Mouse (Mus musculus): ENCODE results near the gene Kirrel.

Gene Kirrel

DNA sequence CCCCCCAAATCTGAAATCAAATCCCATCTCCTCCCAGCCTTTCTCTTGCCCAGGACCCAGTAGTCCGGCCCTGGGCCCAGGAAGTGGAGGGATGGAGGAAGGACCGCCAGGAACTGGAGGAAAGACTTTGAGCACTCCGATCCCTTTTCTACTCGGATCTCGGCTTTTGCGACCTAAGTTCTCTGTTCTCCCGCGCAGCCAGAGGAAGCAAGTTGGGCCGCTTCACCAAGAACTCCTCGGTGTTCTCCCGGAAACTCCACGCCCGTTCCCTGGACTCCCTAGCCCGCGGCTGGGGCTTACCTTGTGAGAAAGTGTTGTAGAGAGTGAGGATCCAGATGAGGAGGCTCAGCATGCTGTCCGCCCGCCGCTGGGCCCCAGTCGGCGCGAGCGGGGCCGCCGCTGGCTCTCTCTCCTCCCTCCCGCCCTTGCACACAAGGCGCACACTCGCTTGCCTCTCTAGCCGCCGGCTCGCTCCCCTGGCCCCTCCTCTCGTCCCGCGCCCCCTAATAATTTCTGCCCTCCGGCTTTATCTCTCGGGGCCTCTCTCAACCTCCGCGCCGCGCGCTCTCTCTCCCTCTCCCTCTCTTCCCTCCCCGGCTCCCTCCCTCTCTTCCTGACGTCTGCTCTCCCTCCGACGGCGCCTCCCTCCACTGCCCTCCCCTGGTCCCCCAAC, at the start of gene Kirrel:
TSS of gene Kirrel (minus strand) at position 652 of the 673 bp plus-strand sequence.
- no peak for DNase-seq (ENCODE audit: low read depth, low spot score)

DNA sequence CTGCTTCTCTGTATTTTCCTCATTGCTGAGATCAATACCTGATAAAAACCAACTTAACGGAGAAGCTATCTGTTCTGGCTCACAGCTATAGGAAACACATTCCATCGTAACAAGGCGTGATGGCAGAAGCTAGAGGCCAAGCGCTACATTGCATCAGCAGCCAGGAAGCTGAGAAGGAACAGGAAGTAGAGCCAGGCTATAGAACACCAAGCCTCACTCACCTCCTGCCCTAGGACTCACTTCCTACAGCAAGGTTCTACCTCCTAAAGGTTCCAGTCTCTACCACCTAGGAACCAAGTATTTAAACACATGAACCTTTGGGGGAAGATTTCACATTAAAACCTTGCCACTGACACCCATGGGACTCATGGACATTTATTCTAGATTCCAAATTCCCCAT, 49.1 kb upstream of the Kirrel start:
- no peak for DNase-seq (ENCODE audit: low read depth, low spot score)

DNA sequence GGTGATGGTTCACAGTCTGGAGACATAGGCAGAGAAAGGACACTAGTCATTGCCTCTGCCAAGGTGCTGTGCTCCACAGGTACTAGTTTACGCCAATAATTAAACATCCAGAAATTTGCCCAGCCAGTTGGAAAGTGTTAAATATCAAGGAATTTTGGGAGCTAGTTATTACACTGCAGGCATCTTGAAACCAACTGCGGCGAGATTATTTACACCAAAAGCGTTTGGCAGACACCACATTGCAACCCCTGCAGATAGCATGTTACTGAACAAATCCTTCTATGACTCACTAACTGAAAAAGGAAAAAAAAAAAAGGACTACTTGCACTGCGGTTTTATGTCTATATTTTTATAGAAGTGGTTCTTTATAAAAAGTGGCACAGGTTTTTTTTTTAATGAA, 47.8 kb upstream of the Kirrel start:
- no peak for DNase-seq (ENCODE audit: low read depth, low spot score)

DNA sequence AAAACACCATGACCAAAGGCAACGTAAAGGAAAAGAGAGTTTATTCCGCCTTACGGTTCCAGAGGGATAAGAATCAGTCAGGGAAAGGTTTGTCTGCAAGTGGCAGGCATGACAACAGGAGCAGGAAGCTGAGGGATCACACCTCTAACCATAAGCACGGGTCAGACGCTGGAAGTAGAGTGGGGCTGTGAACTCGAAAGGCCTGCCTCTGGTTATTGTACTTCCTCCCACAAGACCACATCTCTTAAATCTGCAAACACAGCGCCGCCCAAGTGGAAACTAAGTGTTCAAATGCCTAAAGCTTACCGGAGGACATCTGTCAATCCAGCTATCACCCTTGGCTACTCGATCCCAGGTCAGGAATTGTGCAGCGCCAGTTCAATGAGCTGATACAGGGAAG, 40.6 kb upstream of the Kirrel start:
- no peak for DNase-seq (ENCODE audit: low read depth, low spot score)

DNA sequence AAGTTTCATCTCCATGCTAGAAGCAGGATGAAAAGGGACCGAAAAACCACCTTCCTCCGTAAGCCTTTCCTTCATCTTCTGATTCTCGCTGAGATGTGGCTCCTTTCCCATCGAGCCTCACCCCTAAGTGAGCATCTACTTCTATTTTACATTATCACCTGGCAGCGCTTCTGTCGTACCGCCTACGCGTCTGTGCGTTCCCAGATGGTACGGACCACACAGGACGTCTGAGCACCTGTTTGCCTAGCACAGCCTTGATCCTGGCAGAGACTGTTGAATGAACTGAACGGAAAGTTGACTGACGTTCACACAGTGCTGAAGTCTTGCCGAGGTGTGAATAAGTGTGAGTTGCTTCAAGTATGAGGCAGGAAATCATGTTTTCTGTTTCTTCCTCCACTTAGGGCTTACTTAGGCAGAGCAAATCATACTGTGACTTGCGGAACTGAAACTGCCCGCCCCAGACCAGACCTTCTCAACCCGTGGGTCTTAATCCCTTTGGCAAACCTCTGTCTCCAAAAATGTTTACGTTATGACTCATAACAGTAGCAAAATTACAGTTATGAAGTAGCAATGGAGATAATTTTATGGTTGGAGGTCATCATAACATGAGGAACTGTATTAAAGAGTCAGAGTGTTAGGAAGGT, 39.8 kb upstream of the Kirrel start:
- peak; percentile 24 for DNase-seq (ENCODE audit: low read depth, low spot score)

DNA sequence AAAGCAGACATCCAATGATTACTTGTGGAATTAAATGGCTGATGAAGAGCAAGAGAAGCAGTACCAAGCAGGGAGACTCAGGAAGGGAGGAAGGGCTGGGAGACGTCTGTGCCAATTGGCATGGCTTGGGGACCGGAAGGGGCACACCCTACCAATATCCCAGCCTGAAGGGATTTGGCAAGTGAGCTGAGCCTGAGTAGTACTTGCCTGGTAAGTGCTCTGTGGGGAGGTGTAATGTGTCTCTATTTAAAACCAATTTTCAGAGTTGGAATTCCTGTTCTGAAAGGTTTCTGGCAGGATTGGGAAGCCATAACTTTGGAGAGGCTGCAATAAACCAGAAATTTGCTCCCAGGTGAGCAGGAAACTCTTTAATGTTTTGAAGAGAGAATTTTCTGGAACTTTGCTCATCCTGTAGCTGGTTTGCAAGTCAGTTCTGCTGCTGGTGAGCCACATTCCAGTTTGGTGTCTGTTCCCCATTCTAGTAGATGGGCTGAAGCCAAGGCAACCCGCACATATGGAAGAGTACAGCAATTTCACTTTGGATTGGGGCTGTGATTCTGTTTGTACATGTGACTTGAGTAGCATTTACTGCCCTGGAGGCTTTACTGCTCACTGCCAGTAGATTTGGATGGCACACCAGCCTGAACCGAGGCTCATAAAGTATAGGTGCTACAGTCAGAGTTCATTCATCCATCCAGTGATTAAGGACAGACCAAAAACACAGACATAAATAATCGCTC, 32.0 kb upstream of the Kirrel start:
- no peak for DNase-seq (ENCODE audit: low read depth, low spot score)

DNA sequence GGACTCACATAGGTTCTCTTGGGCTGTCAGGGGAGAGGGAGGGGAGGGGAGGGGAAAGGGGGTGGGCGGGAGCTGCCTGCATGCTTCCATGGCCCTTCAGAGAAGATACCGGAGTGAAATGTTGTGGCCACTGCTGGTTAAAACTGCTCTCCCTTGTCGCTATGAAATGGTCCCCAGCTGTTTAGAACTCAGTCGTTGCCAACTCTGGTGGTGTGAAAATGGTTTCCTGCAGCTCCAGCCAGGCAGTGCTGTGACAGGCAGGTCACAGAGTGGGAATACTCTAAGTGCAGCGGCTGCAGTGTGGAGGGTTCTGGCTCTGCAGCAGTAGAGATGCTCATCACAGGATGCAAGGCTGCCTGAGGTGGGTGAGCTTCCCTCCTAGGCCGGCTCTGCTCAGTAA, 22.1 kb upstream of the Kirrel start:
- DNase-seq (ENCODE audit: low read depth, low spot score) = no peak

DNA sequence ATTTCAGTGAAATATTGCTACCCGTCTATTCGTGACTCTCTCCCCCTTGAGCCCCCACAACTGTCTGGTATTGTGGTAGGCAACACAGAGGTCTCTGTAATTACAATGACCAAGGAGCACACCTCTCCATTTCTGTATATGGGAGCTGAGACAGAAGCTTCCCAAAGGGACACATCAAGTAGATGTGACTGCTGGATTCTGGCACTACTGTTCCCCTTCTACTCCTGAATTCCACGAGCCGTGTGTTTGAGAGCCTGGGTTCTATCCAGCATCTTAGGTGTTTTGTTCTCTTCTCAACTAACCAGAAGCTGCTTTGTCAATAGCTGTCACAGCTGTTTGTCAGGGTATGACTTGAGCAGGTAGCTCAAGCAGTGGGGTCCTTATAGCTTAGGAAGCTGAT, 20.5 kb upstream of the Kirrel start:
- DNase-seq (ENCODE audit: low read depth, low spot score) = no peak

DNA sequence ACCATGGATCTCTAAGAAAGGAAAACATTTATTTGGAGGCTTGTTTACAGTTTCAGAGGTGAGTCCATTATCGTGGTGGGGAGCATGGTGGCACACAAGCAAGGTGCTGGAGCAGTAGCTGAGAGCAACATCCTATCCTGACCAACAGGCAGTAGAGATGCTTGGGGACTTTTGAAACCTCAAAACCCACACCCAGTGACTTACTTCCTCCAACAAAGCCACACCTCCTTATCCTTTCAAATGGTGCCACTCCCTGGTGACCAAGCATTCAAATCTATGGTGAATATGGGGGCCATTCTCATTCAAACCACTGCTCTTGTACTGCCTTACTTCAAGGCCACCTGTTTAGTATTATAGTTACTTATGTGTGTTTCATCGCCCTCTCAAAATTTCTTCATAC, 20.0 kb upstream of the Kirrel start:
- no peak for DNase-seq (ENCODE audit: low read depth, low spot score)

DNA sequence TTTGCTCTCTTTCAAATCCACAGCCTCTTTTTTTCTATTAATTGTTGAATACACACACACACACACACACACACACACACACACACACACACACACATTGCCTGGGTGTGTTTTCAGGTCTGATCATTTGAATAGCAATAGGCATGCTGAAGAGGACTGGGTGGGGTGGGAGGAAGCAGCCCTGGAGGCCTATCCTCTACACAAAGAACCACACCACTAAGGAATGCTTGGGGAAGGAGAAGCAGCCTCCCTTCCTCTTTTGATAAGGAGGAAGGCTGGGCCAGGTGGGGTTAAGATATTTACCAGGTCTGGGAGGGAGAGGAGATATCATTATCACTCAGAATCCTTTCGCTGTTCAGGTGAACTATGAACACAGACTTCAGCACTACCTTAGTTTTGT, 19.2 kb upstream of the Kirrel start:
- no peak for DNase-seq (ENCODE audit: low read depth, low spot score)

DNA sequence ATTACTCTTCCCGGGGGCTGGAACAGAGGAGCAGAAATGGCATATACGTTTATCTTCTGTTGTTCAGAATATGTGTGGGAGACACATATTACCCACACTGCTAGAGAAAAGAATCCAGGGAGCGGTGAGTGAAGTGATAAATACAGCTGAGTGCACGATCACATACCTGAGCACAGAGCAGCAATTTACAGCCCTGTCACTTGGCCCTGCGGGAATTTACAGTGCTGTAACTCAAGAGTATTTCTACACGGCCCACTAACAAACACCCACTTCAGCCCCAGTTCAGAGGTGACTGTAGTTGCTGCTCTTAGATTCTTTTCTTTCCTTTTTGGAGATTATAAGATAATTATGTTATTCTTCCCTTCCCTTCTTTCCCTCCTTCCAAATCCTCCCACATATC, 18.8 kb upstream of the Kirrel start:
- DNase-seq (ENCODE audit: low read depth, low spot score) = no peak

DNA sequence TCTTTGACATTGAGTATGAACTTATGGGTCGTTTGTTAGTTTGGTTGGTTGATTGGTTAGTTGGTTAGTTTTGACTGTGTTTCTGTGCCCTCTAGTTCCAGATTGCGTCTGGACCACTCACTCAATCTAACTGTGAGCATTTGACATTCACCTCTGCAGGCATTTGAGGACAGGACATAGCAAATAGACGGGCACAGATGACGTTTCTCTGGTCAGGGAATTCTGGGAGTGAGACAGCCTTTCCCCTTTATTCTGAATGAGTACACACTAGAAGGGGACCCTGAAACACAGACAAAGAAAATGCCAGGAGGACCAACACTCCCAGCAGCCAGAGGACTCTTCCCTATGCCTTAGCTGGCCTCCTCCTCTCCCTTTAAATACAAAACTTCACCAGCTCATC, 2.1 kb upstream of the Kirrel start:
- no peak for DNase-seq (ENCODE audit: low read depth, low spot score)

DNA sequence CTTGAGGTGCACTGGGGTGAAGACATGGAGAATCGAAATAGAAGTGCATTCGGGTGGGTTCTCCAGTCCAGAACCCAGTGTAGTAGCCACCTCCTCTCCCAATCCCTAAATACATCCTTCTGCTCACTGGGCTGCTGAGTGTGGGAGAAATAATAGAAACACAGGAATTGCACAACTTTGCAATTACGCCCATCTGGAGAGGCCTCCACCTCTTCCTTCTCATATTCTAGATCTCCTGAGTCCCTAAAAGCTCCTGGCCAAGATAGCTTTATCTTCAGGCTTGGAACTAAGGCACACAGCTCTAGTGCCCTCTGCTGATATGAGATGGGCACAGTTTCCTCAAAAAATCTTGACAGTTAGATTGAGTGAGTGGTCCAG, 880 bp upstream of the Kirrel start:
- no peak for DNase-seq (ENCODE audit: low read depth, low spot score)

DNA sequence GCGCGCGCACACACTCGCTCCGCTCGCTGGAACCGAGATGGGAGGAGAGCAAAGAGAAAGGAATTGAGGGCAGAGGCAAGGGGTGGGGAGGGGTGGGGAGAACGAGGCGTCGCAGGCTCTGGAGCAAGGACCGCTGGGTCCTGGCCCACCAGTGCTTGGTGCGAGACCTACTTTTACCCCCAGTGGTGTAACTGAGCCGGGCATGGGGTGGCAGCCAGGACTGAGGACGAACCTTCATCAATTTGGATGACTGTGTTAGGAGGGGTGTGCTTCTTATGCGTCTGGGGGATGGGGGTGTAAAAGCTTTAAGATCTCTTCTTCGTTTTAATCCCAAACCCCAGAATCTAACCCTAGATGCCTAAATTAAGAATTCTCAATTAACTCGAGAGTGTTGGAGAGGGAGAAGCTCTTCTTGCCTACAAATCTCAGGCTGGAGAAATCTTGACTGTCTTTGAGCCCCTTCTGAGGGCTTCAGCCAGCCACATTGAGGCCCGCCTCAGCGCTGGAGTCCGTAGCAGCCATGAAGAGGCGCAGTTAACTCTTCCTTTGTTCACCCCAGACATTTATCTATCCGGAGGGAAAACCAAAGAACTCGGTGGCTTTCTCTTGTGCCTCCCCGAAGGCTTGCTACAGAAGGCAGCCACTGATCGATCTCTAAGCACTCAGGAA, 356 bp upstream of the Kirrel start:
- DNase-seq (ENCODE audit: low read depth, low spot score) = no peak

DNA sequence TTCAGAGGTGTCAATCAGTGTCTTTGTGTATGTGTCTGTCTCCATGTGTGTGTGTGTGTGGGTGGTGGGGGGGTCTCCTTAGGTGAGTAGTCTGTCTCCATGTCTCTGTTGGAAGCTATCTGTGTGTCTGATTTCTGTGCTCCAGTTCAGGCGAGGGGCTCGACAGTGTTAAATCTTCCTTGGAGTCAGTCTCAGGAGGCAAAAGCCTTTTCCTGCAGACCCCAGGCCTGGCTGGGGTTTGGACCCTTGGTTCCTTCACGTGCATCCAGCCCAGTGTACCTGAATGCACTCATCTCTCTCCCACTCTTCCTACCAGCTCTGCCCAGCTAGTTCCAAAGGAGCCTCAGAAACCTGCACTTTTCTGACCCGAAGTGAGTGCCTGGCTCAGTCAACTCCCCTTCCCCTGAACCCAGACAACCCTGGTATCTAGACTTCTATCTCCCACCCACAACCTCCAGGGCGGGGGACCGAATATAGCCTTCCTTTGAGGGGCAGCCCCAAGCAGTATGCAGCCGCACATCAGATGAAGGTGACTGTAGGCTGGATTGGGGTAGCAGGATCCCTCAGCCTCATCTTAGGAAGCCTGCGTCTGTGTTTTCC, 961 bp downstream of the Kirrel start:
- no peak for DNase-seq (ENCODE audit: low read depth, low spot score)

DNA sequence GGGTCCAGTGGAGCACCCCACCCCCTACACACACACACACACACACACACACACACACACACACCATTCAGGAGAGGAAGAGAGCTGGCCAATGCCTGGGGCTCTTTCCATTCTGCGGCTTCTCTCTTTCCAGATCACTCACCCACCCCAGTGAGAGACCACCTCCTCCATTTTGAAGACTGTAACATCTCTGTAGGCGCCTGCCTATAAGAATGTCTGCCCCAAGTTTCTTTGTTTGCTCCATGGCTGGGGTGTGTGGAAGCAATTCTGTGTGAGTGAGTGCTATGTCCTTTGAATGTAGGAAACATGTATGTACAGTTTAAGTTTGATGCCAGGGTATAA, 1.5 kb downstream of the Kirrel start:
- no peak for DNase-seq (ENCODE audit: low read depth, low spot score)

DNA sequence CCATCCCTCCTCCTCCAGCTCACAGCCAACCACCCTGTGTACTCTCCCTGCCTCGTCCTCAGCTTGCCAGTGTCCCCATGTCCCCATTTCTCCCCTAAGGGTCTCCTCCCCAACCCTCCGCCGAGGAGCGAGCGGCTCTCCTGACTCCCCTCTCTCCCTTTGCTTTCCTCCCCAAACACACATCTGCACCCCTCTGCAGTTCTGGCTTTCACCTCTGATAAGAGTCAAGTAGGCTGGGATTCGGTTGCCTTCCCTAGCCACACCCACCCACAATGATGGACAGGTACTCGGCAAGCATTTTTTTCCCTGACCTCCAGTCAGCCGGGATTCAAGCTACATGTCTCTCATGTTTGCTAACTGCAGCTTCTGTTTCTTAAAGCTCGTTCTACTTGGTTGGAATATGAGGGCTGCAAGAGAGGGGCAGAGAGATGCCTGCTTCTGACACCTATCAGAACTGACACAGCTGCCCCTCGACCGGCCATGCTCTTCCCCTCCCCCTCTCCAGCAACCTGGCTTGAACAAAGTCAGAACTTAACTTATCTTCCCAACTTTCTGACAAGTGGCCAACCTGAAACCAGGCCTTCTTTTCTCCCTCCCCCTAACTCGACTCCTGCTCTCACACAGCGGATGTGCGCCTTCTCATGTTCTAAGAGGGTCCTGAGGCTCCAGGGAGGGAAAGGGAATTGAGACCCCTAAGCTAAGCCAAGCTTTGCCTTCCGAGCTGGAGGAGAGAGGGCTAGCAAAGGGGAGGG, 2.0 kb downstream of the Kirrel start:
- no peak for DNase-seq (ENCODE audit: low read depth, low spot score)

DNA sequence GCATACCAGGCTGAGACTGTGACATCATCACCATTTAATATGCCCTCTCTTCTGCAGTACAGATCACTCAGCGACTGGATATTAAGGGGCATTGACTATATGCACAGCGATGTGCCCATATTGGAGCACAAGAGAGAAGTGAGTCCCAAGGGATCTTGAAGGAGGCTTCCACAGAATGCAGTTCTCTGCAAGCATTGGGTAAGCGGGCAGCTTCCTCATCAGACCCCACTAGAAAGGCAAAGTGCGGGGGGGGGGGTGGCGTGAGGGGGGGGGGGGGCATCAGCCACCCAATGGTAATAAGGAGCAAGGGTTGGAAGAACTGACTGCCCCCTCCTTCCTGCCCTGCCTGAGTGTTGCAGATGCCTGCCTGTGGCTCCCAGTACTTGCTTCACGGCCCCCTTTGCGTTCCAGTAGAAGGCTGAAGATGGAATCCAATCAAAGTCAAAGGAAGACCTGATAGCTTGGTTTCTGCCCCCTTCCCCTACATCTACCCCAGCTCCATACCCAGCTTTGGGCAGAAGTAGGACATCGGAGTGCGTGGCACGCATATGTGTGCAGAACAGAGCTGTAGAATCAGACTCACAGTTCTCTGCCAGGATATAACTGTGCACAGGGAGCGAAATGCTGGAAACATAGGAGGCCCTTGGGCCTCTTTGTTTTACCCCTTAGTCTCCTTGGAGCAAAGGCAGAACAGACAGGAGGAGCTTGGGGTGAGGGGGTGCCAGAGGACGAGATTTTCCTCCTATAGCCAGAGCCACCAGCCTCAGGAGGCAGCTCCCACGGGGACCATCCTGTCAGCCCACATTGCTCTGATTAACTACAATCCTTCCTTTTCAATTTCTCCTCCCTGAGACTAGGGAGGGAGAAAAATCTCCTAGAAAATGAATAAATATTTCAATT, 3.1 kb downstream of the Kirrel start:
- no peak for DNase-seq (ENCODE audit: low read depth, low spot score)

DNA sequence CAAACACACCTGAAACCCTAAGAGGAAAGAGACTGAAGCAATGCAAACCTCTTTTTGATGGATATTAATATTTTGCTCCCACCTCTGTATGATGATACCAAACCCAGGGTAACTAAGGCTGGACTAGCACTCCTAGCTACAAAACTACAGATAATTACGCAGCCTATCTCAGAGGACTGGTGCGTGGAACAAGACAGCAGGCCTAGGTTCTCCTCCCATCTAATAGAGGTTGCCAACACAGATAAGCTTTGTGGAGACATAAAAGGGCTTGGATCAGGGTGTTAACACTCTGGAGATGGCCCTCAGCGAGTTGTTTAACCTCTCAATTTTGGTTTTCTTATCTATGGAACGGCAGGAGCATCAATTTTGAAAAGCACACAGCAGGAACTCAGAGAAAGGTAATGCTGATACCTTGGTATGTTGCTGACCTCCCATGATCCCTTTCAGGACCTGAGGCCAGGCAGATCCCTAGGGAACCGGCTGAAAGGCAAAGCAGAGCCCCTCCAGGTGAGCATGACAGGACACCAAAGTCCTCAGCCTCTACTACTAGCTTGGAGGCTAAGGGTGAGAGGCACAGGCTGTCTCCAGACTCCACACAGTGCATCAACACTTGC, 5.0 kb downstream of the Kirrel start:
- DNase-seq (ENCODE audit: low read depth, low spot score) = no peak

DNA sequence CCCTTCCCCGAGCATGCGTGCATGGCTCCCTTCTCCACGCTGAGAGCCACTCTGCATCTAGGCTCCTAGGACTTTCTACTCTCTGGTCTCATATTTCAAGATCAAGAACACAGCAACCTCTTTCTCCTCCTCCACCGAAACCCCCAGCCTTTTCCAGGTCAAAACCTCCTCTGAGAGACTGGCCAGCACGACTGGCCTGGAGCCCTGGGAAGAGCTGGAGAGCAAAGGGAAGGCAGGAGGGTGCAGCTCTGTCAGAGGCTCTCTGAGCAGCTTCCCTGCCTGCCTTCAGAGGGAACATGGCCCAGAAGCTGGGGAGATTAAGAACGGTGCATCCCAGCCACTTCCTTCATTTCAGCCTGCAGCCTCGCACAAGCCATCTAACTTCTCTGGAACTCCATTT, 5.8 kb downstream of the Kirrel start:
- no peak for DNase-seq (ENCODE audit: low read depth, low spot score)
